Mouse (Mus musculus) thymus, postnatal 4 days (tissue): Measurements from ENCODE around the gene Fgf12.
A peak's percentile ranks its signal among the peaks of the same experiment; 100 is the strongest.

Experiments used
- DNase-seq: peaks from one replicate; pipeline ENCODE4 v3.0.0; 2021

Gene Fgf12

DNA sequence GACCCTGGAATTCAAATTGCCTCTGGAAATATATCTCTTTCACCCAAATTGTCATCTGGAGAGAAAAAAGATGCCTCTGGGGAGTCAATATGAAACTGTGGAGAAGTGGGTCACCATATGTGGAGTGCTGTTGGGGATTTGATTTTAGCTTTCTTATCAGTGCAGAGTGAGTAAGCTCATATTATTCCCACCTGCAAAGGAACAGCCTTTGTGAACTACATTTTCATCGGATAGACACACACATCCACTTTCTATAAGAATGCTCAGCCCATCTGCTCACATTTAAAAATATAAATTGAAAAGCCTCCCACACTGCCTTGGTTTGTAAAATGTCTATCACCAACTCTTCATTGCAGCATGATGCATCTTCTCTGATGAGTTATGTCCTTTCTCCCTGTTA lies 149.7 kb downstream of the Fgf12 start:
- no peak for DNase-seq

DNA sequence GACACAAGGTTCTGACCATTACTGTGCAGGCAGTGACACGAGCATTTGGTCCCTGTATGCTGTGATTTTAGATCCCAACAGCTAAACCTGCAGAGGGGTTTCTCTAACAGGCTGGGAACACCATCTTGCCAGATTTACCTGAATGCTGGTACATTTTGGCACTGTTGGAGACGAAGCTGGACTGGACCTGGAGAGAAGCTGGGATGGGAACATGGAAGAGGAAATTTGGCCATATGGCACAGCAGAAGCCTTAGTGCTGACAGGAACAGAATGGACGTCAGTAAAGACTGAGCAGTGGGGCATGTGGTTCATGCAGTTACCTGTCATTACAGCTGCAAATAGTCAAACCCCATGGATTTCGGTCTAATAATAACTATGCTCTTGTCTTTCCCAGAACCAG lies 151.1 kb downstream of the Fgf12 start:
- DNase-seq, result no peak

DNA sequence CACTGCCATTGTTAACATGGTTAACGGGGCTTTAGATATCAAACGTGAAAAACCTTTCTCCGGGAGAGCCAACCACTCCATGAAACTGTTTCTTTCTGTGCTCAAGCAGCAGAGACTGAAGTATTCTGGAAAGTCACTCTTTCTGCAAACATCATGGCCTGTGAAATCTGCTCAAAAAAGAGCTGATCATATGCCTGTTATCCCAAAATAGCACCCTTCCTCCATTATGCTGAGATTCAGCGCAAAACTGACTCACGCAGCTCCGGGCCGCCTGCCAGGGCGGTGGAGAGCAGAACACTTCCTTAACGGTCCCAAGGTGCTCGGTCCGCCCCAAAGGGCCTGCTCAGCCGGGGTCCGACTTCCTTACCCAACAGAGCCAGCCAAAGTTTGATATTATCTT lies 156.8 kb downstream of the Fgf12 start:
- no peak for DNase-seq

DNA sequence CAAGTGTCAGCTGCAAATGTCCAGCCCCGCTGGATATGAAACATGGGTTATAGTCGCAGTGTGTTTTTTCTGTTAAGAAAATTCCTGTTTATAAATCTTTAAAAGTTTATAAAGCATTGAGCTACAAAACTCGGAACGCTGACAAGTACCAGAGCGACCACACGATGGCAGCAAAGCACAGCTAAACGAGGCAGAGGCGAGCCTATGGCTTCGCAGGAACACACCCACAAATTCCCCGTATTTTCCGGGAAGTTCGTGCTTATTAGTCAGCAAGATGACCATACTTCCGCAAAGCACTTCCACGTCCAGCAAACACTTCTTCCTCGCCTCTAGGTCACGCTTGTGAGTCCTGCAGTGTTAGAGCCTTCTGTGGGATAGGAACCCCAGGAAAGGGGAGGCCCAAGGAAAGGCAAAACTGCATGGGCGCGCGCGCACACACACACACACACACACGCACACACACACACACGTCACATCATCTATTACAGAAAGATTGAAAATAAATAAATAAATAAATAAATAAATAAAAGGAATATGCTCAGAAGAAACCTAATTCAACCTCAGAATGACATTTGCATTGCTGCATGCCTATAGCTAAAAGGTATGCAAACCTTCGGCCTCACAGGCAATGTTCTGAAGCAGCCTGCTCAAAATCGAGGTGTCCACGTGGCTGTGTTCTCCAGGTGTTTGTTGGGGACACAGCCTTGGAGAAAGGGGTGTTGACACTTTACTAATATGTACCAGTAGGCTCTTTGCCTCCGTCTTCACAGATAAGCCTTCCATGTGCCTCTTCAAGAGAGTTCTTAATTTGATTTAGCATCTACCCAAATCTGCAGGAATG lies 159.6 kb downstream of the Fgf12 start:
- peak; percentile 61 for DNase-seq

DNA sequence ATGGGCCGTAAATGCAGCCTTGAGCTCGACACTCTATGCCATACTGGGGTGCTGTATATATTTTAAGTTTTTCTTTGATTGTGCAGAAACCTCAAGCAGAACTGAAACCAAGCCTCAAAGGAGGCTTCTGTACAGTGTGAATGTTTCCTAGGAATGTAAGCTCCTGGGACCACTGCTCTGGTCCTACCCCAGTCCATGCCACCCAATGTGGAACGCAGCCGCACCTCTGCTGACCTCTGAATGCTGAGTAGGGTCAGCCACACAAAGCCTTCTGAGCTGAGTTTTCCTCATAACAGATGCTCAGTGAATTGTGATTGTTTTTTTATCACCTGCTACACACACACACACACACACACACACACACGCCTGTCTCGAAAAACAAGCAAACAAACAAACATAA lies 160.4 kb downstream of the Fgf12 start:
- no peak for DNase-seq

DNA sequence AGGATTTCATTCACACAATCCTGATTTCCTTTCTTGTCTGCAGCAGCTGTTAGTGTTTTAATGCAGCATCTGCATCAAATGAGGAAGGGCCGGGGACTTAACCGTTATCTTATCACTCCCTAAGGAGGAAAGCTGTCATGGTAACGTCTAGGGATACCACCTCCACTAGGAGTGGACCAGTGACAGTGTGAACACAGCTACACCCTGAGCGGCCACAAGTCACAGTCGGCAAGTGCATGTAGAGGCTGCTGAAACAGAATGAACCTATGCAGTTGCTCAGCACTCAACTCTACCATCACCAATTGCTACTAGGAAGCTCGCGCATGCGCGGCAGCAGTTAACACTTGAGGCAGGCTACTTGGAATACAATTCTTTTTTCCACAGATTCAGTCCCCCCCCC lies 161.3 kb downstream of the Fgf12 start:
- no peak for DNase-seq

DNA sequence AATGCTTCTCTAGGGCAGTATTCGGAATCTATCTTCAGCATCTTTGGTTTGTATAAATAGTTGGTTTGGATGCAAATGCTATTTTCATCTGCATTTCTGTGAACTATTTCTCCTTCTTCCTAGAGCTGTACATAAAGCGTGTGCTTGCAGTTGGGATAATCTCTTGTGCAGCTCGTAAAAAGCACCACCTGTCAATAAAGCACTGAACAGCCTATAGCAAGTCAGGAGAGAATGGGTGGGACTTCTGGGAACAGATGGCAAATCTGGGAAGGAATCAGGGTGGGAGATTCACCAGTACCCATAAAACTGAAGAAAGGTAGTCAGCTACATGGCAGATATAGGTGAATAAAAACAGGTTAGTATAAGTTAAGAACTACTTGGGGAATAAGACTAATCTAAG lies 180.7 kb downstream of the Fgf12 start:
- no peak for DNase-seq

DNA sequence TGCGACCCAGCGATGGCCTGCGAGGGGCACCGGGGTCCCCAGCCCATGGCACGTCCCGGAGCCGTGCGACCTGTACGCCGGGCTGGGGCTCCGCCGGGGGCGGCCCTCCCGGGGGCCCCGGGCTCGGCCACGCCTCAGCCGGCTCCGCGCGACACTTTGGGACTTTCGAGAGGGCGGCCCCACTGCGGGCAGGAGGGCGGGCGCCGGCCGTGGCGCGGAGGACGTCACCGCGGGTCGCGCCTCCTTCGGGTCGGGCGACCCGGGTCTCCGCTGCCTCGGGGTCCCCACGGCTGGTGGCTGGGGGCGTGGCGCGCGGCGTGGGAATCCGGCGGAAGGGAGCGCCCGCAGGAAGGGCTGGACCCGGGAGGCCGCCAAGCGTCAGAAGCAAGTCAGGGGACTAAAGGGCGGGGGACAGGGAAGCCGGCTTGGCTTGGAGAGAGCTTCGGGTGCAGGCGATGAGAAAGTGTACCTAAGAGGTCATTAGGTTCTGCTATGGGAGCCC lies 188.1 kb downstream of the Fgf12 start:
- peak; percentile 11 for DNase-seq

DNA sequence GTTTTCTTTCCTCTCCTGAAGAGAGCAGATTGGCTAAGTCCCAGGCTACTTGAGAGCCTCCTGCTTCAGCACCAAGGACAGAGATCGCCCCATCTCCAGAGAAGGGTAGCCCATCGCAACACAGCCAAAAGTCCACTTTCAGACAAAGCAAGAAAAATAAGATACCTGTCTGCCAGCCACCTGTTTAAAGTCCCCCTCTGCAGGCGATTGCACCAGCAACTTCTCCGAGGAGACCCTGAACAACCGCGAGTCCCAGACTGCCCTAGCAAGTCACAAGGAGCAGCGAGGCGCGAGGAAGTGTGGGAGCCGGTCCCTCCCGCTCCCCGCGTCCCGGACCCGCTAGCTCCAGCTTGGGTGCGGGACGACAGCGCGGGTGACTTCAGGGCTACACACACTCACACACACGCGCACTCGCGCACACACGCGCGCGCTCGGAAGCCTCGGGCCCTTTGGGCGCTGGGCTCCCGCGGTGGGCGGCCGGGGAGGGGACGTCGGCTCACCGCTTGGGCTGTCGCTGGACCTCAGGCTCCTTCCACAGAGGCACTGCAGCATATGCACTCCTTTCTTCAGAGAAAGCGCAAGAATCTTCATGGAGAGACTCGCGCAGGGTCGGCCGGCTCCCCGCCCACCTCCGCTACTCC lies 188.7 kb downstream of the Fgf12 start:
- peak; percentile 20 for DNase-seq

DNA sequence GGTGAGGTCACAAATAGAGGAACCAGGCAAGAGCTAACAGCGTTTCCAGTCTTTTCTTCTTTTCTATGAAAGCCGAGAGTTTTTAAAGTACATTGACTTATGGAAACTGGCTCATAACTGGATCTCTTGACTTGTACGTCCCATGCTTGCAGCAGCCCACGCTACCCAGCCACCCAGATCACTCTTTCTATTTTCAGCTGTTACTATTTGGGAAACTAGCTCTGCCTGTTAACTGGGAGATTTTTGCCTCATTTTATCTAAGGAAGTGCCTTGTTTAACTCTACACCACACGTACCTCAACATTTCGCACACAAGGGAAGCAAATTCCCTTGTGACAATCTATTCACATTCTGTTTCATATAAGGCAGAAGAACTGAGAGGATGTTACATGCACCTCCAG lies 190.0 kb downstream of the Fgf12 start:
- no peak for DNase-seq

DNA sequence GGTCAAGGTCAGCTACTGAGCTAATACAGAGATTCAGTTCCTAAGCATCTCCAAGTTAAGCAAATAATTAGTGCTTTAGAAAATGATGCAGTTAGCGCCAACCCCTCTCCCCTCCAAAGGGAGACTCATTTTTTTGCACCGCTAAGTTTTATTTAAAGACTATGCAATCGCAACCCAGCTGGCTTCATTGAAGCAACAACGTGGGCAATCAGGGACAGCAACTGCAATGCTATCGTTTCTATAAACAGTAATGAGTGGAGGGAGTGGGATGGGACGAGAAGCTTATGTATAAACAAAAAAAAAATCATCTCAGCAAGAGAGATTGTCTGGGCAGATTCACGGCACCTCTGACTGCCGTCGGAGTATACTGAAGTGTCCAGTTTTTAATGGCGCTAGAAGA lies 197.6 kb downstream of the Fgf12 start:
- DNase-seq, result no peak

DNA sequence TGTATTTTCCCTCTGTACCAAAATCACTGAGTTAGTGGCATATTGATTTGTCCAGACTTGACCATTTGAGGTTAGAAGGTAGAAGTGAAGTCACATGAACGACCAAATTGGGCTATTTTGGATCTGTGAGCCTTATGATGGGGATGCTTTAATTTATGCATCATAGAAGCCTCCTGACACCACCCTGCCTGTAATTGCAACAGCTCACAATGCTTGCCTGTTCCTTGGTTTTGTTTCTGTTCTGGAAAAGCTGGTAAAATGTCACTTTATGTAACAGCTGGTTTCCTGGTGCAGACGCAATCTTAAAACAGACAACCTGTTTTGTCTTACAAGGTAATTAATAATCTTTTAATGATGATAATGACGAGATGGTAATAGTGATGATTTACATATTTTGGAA lies 213.4 kb downstream of the Fgf12 start:
- DNase-seq, result no peak

DNA sequence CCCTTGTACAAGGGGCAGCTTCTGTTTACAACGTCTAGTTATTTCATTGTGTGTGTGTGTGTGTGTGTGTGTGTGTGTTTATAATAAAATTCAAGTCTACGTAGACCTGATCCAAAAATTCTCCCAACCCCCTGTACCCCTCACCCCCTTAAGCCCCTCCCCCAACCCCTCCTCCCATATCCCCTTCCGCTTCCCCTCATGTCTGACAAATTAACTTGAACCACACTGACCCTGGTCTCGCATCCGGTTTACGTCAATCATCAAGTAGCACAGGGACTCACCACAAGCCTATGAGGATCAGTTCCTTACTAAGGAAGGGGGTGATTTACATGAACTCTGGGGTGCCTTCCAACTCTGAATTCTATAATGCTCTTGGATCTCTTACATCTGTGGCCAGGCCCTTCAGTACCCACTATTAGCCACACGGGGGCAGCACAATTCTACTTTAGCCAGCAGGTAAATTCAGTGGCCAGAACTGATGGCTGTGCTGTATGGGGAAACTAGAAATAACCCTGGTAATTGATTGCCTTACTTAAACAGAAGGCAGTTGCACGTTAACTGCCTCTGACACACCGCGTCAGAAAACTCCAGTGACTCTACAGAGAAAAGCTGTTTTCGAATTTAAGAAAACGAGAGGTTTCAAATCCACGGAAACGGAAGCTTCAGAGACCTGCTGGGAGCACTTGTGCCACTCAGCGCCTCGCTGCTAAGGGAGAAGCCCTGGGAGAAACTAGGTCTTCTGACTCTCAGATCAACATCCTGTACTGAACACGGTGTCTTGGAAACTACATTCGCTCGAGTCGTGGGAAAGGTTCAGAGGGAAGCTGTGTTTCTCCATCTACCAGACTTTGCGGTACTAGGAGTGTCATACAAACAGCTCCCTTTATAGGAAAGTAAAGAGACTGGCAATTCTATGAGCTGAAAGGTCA lies 235.0 kb downstream of the Fgf12 start:
- peak; percentile 58 for DNase-seq

DNA sequence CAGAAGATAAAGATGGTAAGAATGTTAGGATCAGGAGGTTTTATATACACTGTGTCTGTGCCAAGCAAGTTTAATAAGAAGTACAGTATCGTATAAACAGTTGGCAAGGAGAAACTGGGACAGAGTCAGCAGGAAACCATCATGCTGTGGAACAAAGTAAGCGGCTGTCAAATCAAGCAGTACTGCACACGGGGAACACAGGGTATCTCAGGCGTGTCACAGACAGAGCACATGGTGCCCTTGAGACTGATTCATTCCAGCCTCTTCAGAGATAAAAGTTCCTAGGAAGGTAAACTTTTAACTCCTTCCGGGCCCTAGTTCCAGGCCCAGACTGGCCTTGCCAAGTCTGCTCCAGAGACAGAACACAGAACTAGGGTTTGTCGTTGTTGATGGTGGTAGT lies 240.4 kb downstream of the Fgf12 start:
- no peak for DNase-seq

DNA sequence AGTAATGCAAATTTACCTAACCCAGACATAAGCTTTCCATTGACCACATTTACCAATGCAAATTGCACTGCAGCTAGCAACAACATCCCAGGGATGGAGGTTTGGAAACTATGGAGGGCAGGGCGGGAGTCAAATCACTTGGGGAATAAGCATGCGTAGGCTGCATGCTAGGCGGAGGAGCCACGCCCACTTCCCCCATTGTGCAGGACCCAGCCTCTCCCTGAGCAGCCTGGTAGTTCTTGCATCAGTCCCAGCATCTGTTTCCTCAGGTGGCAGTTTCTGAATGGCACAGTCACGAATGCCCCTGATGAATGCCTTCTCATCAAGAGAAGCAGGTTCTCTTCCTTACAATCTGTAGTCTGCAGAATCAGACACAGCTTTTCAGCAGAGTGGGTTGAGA lies 241.5 kb downstream of the Fgf12 start:
- no peak for DNase-seq

DNA sequence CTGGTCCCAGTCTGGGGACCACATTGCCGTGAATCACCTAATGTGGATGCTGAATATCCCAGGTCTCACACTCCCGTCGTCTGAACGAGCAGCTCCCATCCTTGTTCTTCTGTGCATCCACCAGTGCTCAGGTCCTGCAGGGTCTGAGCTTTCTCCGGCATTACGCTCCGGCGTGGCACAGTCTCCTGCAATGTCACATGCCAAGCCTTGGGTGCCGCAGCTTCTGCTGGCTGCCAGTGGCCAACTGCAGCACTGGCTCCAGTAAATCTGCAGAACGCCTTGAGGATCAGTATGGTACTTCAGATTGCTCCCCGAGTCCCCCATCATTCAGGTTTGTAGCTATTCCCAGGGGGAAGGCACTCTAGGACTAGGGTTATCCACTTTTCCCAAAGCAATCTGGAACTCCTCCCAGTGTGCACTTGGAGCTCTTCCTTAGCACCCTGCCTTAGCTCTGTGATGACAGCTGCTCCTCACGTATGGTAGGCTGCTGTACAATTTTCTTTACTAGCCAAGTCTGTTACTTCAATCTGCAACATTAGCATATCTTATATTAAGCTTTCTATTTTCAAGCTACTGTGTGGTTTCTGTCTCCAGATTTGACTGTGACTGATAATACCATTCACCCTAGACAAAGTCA lies 254.8 kb downstream of the Fgf12 start:
- DNase-seq, result no peak

DNA sequence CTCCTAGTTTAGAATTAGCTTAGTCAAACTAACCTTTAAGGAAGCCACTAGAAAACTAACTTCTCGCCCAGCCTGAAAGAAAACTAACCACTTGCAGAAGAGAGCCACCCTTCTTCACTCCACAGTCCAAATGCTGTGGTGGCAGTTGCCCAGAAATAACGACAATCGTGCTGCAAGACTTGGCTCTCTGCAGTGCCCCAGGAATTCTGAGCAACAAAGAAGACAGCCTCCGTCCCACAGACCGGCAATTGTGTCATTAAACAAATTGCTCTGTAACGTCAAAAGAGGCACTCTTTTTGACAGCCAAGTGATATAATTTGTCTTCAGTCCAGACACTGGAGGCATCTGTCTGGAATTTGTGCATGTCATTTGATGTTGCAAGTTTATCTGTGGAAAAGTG lies 261.2 kb downstream of the Fgf12 start:
- no peak for DNase-seq

DNA sequence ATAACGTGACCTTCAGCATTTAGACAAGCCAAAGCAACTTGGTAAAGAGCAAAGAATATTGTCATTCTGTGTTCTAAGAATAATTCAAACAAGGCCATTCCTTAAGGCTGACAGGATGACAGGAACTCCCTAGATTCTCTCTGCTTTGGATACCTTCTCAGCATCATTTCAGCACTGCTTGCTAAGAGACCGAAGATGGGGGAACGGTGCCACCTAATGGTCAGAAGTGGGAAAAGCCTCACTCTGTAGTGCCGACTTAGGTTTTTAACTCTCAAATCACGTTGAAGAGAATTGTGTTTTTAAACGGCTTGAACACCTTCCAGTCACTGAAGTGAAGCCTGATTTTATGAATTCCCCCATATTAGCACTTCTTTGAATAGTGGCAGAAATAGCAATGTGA lies 262.4 kb downstream of the Fgf12 start:
- DNase-seq, result peak; percentile 36

DNA sequence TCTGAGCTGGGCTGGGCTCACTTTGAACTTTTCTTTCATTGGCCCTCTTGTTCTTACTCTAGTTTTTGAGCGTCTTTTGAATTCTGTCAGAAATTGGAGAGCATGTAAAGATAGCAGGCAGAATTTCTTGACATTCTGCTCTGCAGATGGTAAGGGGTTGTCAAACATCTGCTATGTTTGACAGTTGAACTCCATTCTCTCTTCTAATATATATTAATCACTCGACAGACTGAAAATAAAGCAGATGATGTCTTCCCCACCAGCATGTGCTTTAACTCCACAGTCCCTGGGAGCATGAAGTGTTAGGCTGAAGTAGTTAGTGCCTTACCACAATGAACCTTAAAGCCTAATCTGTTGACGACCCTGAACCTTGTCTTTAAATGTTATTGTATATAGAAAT lies 267.9 kb downstream of the Fgf12 start:
- DNase-seq, result no peak

DNA sequence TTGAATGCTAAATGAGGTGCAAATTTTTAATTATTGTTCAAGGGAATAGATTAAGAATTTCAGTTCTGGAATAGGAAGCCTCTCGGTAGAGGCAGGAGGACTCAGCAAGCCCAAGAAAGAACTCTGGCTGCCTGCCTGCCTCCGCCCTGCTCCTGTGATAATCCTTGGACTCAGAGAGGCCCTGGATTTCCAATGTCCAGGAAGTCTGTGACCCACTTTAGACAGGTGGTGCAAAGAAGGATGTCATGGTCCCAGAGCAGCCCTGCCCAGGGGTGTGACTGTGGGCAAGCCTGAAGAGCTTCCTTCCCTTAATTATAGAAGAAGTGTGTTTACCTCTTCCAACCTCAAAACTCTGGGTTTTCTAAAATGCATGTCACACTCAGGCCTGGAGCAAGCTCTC lies 273.8 kb downstream of the Fgf12 start:
- no peak for DNase-seq

DNA sequence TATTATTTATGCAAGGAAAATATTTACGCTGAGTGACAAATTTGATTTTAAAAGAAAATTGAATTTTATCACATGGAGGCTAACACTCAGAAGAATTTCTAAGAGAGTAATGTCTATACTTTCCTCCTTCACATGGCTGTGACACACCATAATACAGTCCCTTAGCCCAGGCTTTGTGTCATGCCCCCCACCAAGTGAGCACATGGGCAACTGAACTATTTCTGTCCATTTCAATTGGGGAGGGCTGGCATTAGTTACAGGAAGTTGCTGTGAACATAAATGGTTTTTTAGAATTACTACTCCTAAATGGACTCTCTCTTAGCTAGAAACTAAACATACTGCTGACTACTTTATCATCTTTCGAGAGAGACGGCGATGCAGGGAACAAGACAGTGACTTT lies 276.2 kb downstream of the Fgf12 start:
- no peak for DNase-seq

DNA sequence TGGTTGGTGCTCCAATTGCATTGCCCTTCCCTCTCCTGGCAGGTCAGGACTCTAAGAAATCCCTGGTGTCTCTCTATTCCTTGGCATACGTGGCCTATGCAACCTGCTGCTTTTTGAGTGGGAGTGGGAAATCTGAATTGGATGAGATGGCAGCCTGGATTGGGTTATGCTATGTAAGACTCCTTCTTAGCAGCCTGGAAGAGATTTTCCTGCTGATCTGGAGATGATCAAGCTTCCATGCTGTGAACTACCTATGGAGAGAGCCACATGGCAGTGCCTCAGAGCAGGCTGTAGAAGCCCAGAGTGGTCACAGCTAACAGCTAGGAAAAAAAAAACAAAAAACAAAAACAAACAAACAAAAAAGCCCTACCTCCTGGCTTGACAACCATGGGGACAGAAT lies 277.3 kb downstream of the Fgf12 start:
- no peak for DNase-seq

DNA sequence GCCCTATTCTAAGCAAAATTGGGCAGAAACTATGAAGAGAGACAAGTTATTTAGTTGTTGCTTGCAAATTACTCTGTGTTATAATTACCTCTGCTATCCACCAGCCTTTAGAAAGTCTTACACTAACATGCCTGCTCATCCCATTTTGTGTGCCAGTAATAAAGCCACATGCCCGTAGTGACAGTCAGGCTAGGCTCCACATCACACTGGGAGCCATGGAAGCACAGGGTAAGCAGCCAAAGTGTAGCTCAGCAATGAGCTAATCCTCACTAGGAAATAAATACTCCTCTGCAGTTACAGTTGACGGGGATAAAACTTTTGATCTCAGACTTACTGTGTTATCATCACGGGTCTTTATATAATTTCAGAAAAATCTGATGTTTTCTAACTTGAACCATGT lies 298.0 kb downstream of the Fgf12 start:
- no peak for DNase-seq
